8 mouse cellular contexts compared by ENCODE assay signal in genomic region chr5:3648206-3648848, GRCm38 (mm10). TPM values are rescaled to one million over a fixed set of nuclear protein-coding genes. Genes with fewer than 3 reads are reported as not detected.
DNase-seq lines count a peak whose midpoint lies in the region; ATAC-seq and TF ChIP-seq lines count a peak whose summit lies in the region.
"Had no signal": no experiment of that assay in that cellular context is flagged by ENCODE, and none has a peak within 500 bp of the region (broad histone marks: within the 10 kb centered on the region; RNA-seq: fewer than 3 reads in every experiment).

No protein-coding gene starts in this region.

- 46% methylated on average over 4 of the region's 4 CpGs for WGBS in lung, embryonic 14.5 days
- 49% methylated on average over 4 of the region's 4 CpGs for WGBS in heart, embryonic 16.5 days
- WGBS in limb, embryonic 15.5 days = 40% methylated on average over 4 of the region's 4 CpGs
- WGBS in stomach, embryonic 15.5 days = 46% methylated on average over 4 of the region's 4 CpGs

- TF ChIP-seq CTCF in lung, embryonic 14.5 days (IDR thresholded peaks at IDR 0.05; ENCODE audit: low read depth) = no peak

- no peak overlapping the region; the same call in 1 of the 2 replicates for H3K27ac ChIP-seq in lung, embryonic 14.5 days (ENCODE audit: low read depth)
- no peak overlapping the region for H3K27ac ChIP-seq in heart, embryonic 16.5 days (ENCODE audit: low read length)
- H3K27ac ChIP-seq in limb, embryonic 15.5 days = no peak overlapping the region; the same call in 1 of the 2 replicates
- no peak overlapping the region for H3K27ac ChIP-seq in stomach, embryonic 15.5 days

- H3K9ac ChIP-seq in lung, embryonic 14.5 days = no peak overlapping the region
- no peak overlapping the region for H3K9ac ChIP-seq in heart, embryonic 16.5 days (ENCODE audit: low read length)
- no peak overlapping the region for H3K9ac ChIP-seq in limb, embryonic 15.5 days
- H3K9ac ChIP-seq in stomach, embryonic 15.5 days = no peak overlapping the region

- no peaks in the 10 kb centered on the region for H3K4me1 ChIP-seq in lung, embryonic 14.5 days (ENCODE audit: insufficient read depth)
- peaks cover 11% of the 10 kb centered on the region for H3K4me1 ChIP-seq in heart, embryonic 16.5 days (ENCODE audit: control insufficient read depth, insufficient read depth, low read length)
- H3K4me1 ChIP-seq in limb, embryonic 15.5 days = peaks cover 8% of the 10 kb centered on the region; the same call in 1 of the 2 replicates
- peaks cover 7% of the 10 kb centered on the region; the same call in 1 of the 2 replicates for H3K4me1 ChIP-seq in stomach, embryonic 15.5 days

- peak; percentile 36; the same call in 1 of the 2 replicates for ATAC-seq in lung, embryonic 14.5 days (ENCODE audit: insufficient read depth)
- ATAC-seq in heart, embryonic 16.5 days (replicated peaks; ENCODE audit: extremely low read depth, insufficient read depth, low FRiP score) = no peak
- ATAC-seq in limb, embryonic 15.5 days (ENCODE audit: insufficient number of reproducible peaks, low FRiP score, low TSS enrichment, low read depth) = no peak
- ATAC-seq in stomach, embryonic 15.5 days (ENCODE audit: insufficient read depth, low FRiP score, low read depth) = no peak

- H3K4me2 ChIP-seq in lung, embryonic 14.5 days = peak overlapping the region; percentile 79
- peak overlapping the region; percentile 70 for H3K4me2 ChIP-seq in heart, embryonic 16.5 days (ENCODE audit: low read depth, low read length)
- H3K4me2 ChIP-seq in limb, embryonic 15.5 days = 0 out of 2 replicates have a peak overlapping the region, but pooled peaks have one; percentile 12
- H3K4me2 ChIP-seq in stomach, embryonic 15.5 days = peak overlapping the region; percentile 64; the same call in 1 of the 2 replicates

- peak overlapping the region; percentile 96; the same call in 1 of the 2 replicates for H3K4me3 ChIP-seq in lung, embryonic 14.5 days (ENCODE audit: low read depth, low read length)
- H3K4me3 ChIP-seq in heart, embryonic 16.5 days (ENCODE audit: low read length) = no peak overlapping the region; the same call in 1 of the 2 replicates
- peak overlapping the region; percentile 94 for H3K4me3 ChIP-seq in limb, embryonic 15.5 days
- H3K4me3 ChIP-seq in stomach, embryonic 15.5 days (replicated peaks) = no peak overlapping the region

- H3K36me3 ChIP-seq in lung, embryonic 14.5 days (ENCODE audit: insufficient read depth) = peaks cover 20% of the 10 kb centered on the region
- peaks cover 10% of the 10 kb centered on the region for H3K36me3 ChIP-seq in heart, embryonic 16.5 days (ENCODE audit: control insufficient read depth, insufficient read depth)
- peaks cover 2% of the 10 kb centered on the region; the same call in 1 of the 2 replicates for H3K36me3 ChIP-seq in limb, embryonic 15.5 days
- peaks cover 6% of the 10 kb centered on the region for H3K36me3 ChIP-seq in stomach, embryonic 15.5 days

- H3K9me3 ChIP-seq in lung, embryonic 14.5 days (ENCODE audit: low read depth, low read length) = no peaks in the 10 kb centered on the region
- H3K9me3 ChIP-seq in heart, embryonic 16.5 days (replicated peaks; ENCODE audit: control insufficient read depth, low read length) = no peaks in the 10 kb centered on the region
- H3K9me3 ChIP-seq in limb, embryonic 15.5 days = no peaks in the 10 kb centered on the region
- H3K9me3 ChIP-seq in stomach, embryonic 15.5 days = no peaks in the 10 kb centered on the region

- no peak for DNase-seq in lung, embryonic 14.5 days
- DNase-seq in lung, postnatal 36 days = no peak
- DNase-seq in gastrocnemius, adult 8-10 months (ENCODE audit: low spot score in 2 of 2) = no peak
- DNase-seq in spleen, postnatal 10 days (ENCODE audit: low spot score in 2 of 2) = no peak

- H3K27me3 ChIP-seq in lung, embryonic 14.5 days (ENCODE audit: insufficient read depth, low read length) = no peaks in the 10 kb centered on the region
- no peaks in the 10 kb centered on the region for H3K27me3 ChIP-seq in heart, embryonic 16.5 days (ENCODE audit: control insufficient read depth, insufficient read depth, low read length)
- no peaks in the 10 kb centered on the region for H3K27me3 ChIP-seq in limb, embryonic 15.5 days
- H3K27me3 ChIP-seq in stomach, embryonic 15.5 days (replicated peaks) = no peaks in the 10 kb centered on the region

RNA-seq across cellular contexts. Expression of gene Tmbim7, which starts 2.7 kb away (rescaled TPM):
- not detected in 2 replicates for polyA plus RNA-seq in lung, embryonic 14.5 days (2014; fragmentation: Nextera tagmentation; extraction: Ambion mirVana)
- polyA plus RNA-seq in heart, embryonic 16.5 days (2015; fragmentation: Nextera tagmentation; extraction: Ambion mirVana) = not detected in 2 replicates
- not detected in 2 replicates for polyA plus RNA-seq in limb, embryonic 15.5 days (2015; fragmentation: Nextera tagmentation; extraction: Ambion mirVana)
- not detected in 2 replicates for polyA plus RNA-seq in stomach, embryonic 15.5 days (2015; fragmentation: Nextera tagmentation; extraction: Ambion mirVana)
- not detected for total RNA-seq in gastrocnemius, adult 8-10 months (2022)
- total RNA-seq: hematopoietic stem cell, adult 5-6 weeks had no signal

RNA-seq across cellular contexts. Expression of gene Gatad1, which starts 8.7 kb away (rescaled TPM):
- 80.3 and 82.6 TPM in 2 replicates for polyA plus RNA-seq in lung, embryonic 14.5 days (2014; fragmentation: Nextera tagmentation; extraction: Ambion mirVana)
- polyA plus RNA-seq in heart, embryonic 16.5 days (2015; fragmentation: Nextera tagmentation; extraction: Ambion mirVana) = 56.9 and 58.3 TPM in 2 replicates
- 42.6 and 49.3 TPM in 2 replicates for polyA plus RNA-seq in limb, embryonic 15.5 days (2015; fragmentation: Nextera tagmentation; extraction: Ambion mirVana)
- polyA plus RNA-seq in stomach, embryonic 15.5 days (2015; fragmentation: Nextera tagmentation; extraction: Ambion mirVana) = 56.0 and 59.3 TPM in 2 replicates
- 10 to 100 TPM; 76.7 to 91.0 (median 88.0) TPM for total RNA-seq in gastrocnemius, adult 8-10 months (2022)

RNA-seq across cellular contexts. Expression of gene Rbm48, which starts 51.9 kb away (rescaled TPM):
- polyA plus RNA-seq in lung, embryonic 14.5 days (2014; fragmentation: Nextera tagmentation; extraction: Ambion mirVana) = 13.4 and 14.7 TPM in 2 replicates
- polyA plus RNA-seq in heart, embryonic 16.5 days (2015; fragmentation: Nextera tagmentation; extraction: Ambion mirVana) = 8.1 and 10.9 TPM in 2 replicates
- 13.6 and 15.4 TPM in 2 replicates for polyA plus RNA-seq in limb, embryonic 15.5 days (2015; fragmentation: Nextera tagmentation; extraction: Ambion mirVana)
- polyA plus RNA-seq in stomach, embryonic 15.5 days (2015; fragmentation: Nextera tagmentation; extraction: Ambion mirVana) = 10.3 and 10.6 TPM in 2 replicates
- total RNA-seq in gastrocnemius, adult 8-10 months (2022) = 1 to 10 TPM; 5.2 to 9.2 (median 7.6) TPM

RNA-seq across cellular contexts. Expression of gene Pex1, which starts 52.5 kb away (rescaled TPM):
- polyA plus RNA-seq in lung, embryonic 14.5 days (2014; fragmentation: Nextera tagmentation; extraction: Ambion mirVana) = 11.5 and 12.4 TPM in 2 replicates
- 11.1 and 11.4 TPM in 2 replicates for polyA plus RNA-seq in heart, embryonic 16.5 days (2015; fragmentation: Nextera tagmentation; extraction: Ambion mirVana)
- polyA plus RNA-seq in limb, embryonic 15.5 days (2015; fragmentation: Nextera tagmentation; extraction: Ambion mirVana) = 15.0 and 15.2 TPM in 2 replicates
- polyA plus RNA-seq in stomach, embryonic 15.5 days (2015; fragmentation: Nextera tagmentation; extraction: Ambion mirVana) = 12.9 and 16.3 TPM in 2 replicates
- 1 to 10 TPM; 4.6 to 8.1 (median 7.1) TPM for total RNA-seq in gastrocnemius, adult 8-10 months (2022)

Comparison
In these comparisons a context has a peak if more than half of its experiments do, and no peak if none do; other contexts are left out.
1. H3K4me2 ChIP-seq: peak in every context shown above with its lines; median percentile 79 in lung, embryonic 14.5 days; 70 in heart, embryonic 16.5 days; 64 in stomach, embryonic 15.5 days; 12 in limb, embryonic 15.5 days.
2. H3K4me3 ChIP-seq: peak in lung, embryonic 14.5 days (single experiment) and limb, embryonic 15.5 days (single experiment); none in heart, embryonic 16.5 days (single experiment) and stomach, embryonic 15.5 days (single experiment).